Mouse (Mus musculus): ENCODE data around the gene Washc4. TPM values are rescaled to one million over a fixed set of nuclear protein-coding genes. Genes with fewer than 3 reads are reported as not detected.

The Washc4 gene
- total and polyA plus RNA-seq, 3 experiments = 2.3 to 61.5 (median 46.0) TPM

DNA sequence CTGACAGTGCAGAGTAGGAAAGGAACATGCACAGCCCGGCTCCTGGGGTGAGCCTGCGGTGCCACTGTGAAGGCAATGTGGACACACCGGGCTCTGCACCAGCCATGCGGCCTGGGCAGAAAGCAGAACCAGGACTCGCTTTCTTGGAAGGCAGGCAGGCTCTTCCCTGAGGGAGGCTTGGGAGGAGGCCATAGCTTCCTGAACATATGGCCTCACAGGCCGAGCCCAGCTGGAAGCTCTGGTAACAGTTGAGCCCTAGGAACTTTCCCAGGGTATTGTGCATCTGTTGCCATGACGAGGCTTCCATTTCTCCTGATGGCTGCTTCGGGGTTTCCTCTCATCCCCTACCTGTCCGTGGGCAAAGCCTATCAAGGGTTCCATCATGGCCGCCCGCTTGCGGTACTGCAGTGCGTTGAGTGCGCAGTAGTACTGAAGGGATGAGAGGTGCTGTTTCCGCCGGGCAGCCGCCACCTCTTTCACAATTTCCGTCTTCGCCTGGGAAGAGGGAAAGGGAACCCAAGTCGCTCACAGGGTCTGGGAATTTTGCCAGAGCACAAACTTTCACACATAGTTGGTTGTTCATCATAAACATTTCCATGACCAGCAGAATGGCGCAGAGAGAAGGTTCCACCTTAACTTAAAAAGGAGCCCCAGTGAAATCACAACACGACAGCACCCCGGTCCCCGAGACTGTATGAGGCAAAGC lies 77.0 kb downstream of the Washc4 start:
- Histone ChIP-seq H3K4me1 (ENCODE audit: insufficient read depth, low read depth, low read length) (no peaks in the 10 kb centered on the region; the same call in 1 of the 2 replicates), H3K27me3 (ENCODE audit: insufficient read depth, low read length) (peaks cover 36% of the 10 kb centered on the region), H3K36me3 (replicated peaks) (no peaks in the 10 kb centered on the region), H3K9me3 (replicated peaks) (no peaks in the 10 kb centered on the region), H3K4me3 (ENCODE audit: low read depth, low read length) (no peak overlapping the region)
- no peak for ATAC-seq (ENCODE audit: extremely low read depth, insufficient number of reproducible peaks, low FRiP score, poor library complexity, severe bottlenecking)
- DNase-seq (ENCODE audit: low spot score) = no peak
- TF ChIP-seq GATA2 (IDR thresholded peaks at IDR 0.05; ENCODE audit: borderline replicate concordance, low read depth, low read length) = no peak
- TF ChIP-seq TAL1 (conservative IDR thresholded peaks at IDR 0.05; ENCODE audit: low read depth, low read length) = no peak
- no peak for TF ChIP-seq GATA1 (IDR thresholded peaks at IDR 0.05; ENCODE audit: borderline replicate concordance, low read length)
- TF ChIP-seq POLR2AphosphoS5 (IDR thresholded peaks at IDR 0.05; ENCODE audit: insufficient replicate concordance, low read depth, low read length) = no peak
- TF ChIP-seq CTCF (IDR thresholded peaks at IDR 0.05; ENCODE audit: low read depth, low read length) = no peak

- TF ChIP-seq GATA2 (IDR thresholded peaks at IDR 0.05; ENCODE audit: borderline replicate concordance, low read depth, low read length) = no peak
- TF ChIP-seq POLR2AphosphoS5 (IDR thresholded peaks at IDR 0.05; ENCODE audit: insufficient replicate concordance, low read depth, low read length) = no peak
- TF ChIP-seq GATA1 (IDR thresholded peaks at IDR 0.05; ENCODE audit: borderline replicate concordance, low read length) = no peak
- TF ChIP-seq CTCF (IDR thresholded peaks at IDR 0.05; ENCODE audit: low read depth, low read length) = no peak
- no peak for TF ChIP-seq TAL1 (conservative IDR thresholded peaks at IDR 0.05; ENCODE audit: low read depth, low read length)
- Histone ChIP-seq H3K27me3 (ENCODE audit: insufficient read depth, low read length) (peaks cover 34% of the 10 kb centered on the region; the same call in 1 of the 2 replicates), H3K4me1 (ENCODE audit: insufficient read depth, low read depth, low read length) (no peaks in the 10 kb centered on the region), H3K9me3 (replicated peaks) (no peaks in the 10 kb centered on the region), H3K4me3 (ENCODE audit: low read depth, low read length) (no peak overlapping the region), H3K36me3 (replicated peaks) (no peaks in the 10 kb centered on the region)
- ATAC-seq (ENCODE audit: extremely low read depth, insufficient number of reproducible peaks, low FRiP score, poor library complexity, severe bottlenecking) (no peak), DNase-seq (ENCODE audit: low spot score) (no peak)
Observed at GRCm38 (mm10) chr10:83624065-83624464, 80.5 kb downstream of the Washc4 start.

DNA sequence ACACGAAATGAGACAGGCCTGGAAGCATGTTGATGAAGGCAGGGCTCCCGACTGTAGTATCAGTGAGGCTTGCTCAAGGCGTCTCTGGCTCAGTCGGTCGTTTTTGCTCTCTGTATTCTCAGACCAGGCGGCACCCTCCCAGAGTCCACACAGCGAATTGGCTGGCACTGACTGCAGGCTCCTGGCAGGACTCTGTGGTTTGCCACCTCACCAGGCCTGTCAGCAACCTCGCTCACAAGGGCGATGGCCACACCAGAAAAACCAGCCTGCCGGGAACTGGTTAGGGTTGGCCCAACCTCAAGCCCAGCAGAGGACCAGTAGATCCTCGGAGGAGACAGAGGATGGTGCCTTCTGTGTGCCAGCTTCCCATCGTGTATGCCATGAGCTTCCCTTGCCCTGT lies 81.3 kb downstream of the Washc4 start:
- no peaks in the 10 kb centered on the region for H3K9me3 ChIP-seq (replicated peaks)
- no peak overlapping the region for H3K4me3 ChIP-seq (ENCODE audit: low read depth, low read length)
- H3K4me1 ChIP-seq (ENCODE audit: insufficient read depth, low read depth, low read length) = no peaks in the 10 kb centered on the region
- H3K36me3 ChIP-seq (replicated peaks) = no peaks in the 10 kb centered on the region
- DNase-seq (ENCODE audit: low spot score) = no peak
- H3K27me3 ChIP-seq (ENCODE audit: insufficient read depth, low read length) = peaks cover 40% of the 10 kb centered on the region; the same call in 1 of the 2 replicates
- no peak for TF ChIP-seq GATA1 (IDR thresholded peaks at IDR 0.05; ENCODE audit: borderline replicate concordance, low read length)
- no peak for TF ChIP-seq POLR2AphosphoS5 (IDR thresholded peaks at IDR 0.05; ENCODE audit: insufficient replicate concordance, low read depth, low read length)
- no peak for TF ChIP-seq GATA2 (IDR thresholded peaks at IDR 0.05; ENCODE audit: borderline replicate concordance, low read depth, low read length)
- TF ChIP-seq CTCF (IDR thresholded peaks at IDR 0.05; ENCODE audit: low read depth, low read length) = no peak
- TF ChIP-seq TAL1 (conservative IDR thresholded peaks at IDR 0.05; ENCODE audit: low read depth, low read length) = no peak
- ATAC-seq (ENCODE audit: extremely low read depth, insufficient number of reproducible peaks, low FRiP score, poor library complexity, severe bottlenecking) = no peak

DNA sequence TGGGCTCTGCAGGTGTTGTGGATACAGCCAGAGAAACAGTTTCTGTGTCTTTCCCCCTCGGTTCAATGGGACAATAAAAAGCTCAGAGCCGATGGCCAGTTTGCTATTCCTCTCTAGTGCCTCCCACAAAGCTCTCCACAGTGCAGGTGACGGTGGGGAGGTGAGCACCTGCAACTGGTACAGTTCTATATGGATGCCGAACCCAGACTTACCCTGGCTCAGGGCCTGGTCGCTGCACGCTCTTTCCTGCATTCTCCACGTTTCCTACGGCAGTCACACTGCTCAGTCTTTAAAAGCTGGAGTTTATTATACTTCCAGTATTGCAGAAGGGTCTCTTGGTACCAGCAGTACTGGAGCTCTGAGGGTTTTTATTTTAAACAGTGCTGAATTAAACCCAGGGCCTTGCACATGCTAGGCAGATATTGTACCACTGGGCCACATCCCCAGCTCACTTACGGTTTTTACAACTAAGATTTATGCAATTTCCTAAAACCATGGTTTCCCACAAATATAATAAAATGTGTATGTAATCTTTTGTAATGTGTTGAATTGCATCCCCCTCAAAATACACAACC lies 83.6 kb downstream of the Washc4 start:
- Histone ChIP-seq H3K9me3 (replicated peaks) (no peaks in the 10 kb centered on the region), H3K27me3 (ENCODE audit: insufficient read depth, low read length) (peaks cover 43% of the 10 kb centered on the region), H3K4me1 (ENCODE audit: insufficient read depth, low read depth, low read length) (no peaks in the 10 kb centered on the region), H3K4me3 (ENCODE audit: low read depth, low read length) (no peak overlapping the region), H3K36me3 (replicated peaks) (no peaks in the 10 kb centered on the region)
- no peak for DNase-seq (ENCODE audit: low spot score)
- no peak for TF ChIP-seq GATA1 (IDR thresholded peaks at IDR 0.05; ENCODE audit: borderline replicate concordance, low read length)
- TF ChIP-seq POLR2AphosphoS5 (IDR thresholded peaks at IDR 0.05; ENCODE audit: insufficient replicate concordance, low read depth, low read length) = no peak
- TF ChIP-seq TAL1 (conservative IDR thresholded peaks at IDR 0.05; ENCODE audit: low read depth, low read length) = no peak
- TF ChIP-seq GATA2 (IDR thresholded peaks at IDR 0.05; ENCODE audit: borderline replicate concordance, low read depth, low read length) = no peak
- TF ChIP-seq CTCF (IDR thresholded peaks at IDR 0.05; ENCODE audit: low read depth, low read length) = no peak
- ATAC-seq (ENCODE audit: extremely low read depth, insufficient number of reproducible peaks, low FRiP score, poor library complexity, severe bottlenecking) = no peak

DNA sequence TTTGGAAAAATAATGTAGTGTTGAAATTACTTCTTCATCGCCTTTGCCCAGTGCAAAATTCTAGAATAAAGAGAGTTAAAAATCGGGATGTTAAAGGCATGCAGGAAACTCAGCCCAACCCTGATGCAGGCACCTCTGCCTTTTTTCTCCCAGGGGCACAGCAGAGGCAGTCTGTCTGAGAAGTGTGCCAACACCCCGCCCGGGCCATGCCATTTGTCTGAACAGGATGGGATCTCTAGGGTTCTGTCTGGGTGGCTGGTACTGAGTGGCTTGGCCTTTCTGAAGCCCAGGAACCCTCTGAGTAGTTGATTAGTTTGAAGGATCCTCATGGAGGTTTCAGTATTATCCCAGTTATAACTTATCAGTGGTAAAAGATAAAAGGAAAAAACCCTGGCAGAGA lies 84.7 kb downstream of the Washc4 start:
- no peak for TF ChIP-seq POLR2AphosphoS5 (IDR thresholded peaks at IDR 0.05; ENCODE audit: insufficient replicate concordance, low read depth, low read length)
- no peak for TF ChIP-seq GATA2 (IDR thresholded peaks at IDR 0.05; ENCODE audit: borderline replicate concordance, low read depth, low read length)
- no peak for TF ChIP-seq CTCF (IDR thresholded peaks at IDR 0.05; ENCODE audit: low read depth, low read length)
- no peak for TF ChIP-seq TAL1 (conservative IDR thresholded peaks at IDR 0.05; ENCODE audit: low read depth, low read length)
- TF ChIP-seq GATA1 (IDR thresholded peaks at IDR 0.05; ENCODE audit: borderline replicate concordance, low read length) = no peak
- peaks cover 51% of the 10 kb centered on the region for H3K27me3 ChIP-seq (ENCODE audit: insufficient read depth, low read length)
- DNase-seq (ENCODE audit: low spot score) = no peak
- no peak for ATAC-seq (ENCODE audit: extremely low read depth, insufficient number of reproducible peaks, low FRiP score, poor library complexity, severe bottlenecking)
- H3K4me3 ChIP-seq (ENCODE audit: low read depth, low read length) = no peak overlapping the region
- no peaks in the 10 kb centered on the region for H3K4me1 ChIP-seq (ENCODE audit: insufficient read depth, low read depth, low read length)
- no peaks in the 10 kb centered on the region for H3K9me3 ChIP-seq (replicated peaks)
- H3K36me3 ChIP-seq (replicated peaks) = no peaks in the 10 kb centered on the region

DNA sequence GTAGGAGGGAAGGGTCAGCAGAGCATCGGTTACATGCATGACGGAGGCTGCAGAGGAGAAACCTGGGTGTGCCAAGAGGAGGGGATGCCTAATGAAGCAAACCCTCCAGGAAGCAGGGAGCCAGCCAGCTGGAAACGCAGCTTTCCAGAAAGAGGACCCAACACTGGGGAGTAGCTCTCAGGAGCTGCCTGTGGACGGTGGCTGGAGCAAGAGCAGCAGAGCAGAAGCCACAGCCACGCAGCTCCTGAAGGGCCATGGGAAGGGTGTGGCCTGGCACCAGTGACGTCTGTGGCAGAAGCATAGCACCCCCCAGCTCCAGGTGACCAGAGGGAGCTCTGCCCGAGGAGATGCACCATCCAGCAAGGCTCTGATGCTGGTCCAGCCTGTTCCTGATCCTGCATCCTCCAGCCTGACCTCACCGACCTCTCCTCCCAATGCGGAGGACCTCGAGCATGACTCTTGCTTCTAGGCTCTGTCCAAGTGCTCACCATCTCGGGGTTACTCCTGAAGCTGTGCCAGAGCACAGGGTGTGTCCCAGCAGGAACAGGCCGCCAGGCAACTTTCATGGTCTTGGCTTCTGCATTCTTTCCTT lies 85.7 kb downstream of the Washc4 start:
- Histone ChIP-seq H3K4me3 (ENCODE audit: low read depth, low read length) (no peak overlapping the region), H3K27me3 (ENCODE audit: insufficient read depth, low read length) (peaks cover 48% of the 10 kb centered on the region), H3K4me1 (ENCODE audit: insufficient read depth, low read depth, low read length) (peaks cover 2% of the 10 kb centered on the region; the same call in 1 of the 2 replicates), H3K36me3 (replicated peaks) (no peaks in the 10 kb centered on the region), H3K9me3 (replicated peaks) (no peaks in the 10 kb centered on the region)
- DNase-seq (ENCODE audit: low spot score) = no peak
- TF ChIP-seq CTCF (IDR thresholded peaks at IDR 0.05; ENCODE audit: low read depth, low read length) (no peak), GATA2 (IDR thresholded peaks at IDR 0.05; ENCODE audit: borderline replicate concordance, low read depth, low read length) (no peak), TAL1 (conservative IDR thresholded peaks at IDR 0.05; ENCODE audit: low read depth, low read length) (no peak), POLR2AphosphoS5 (IDR thresholded peaks at IDR 0.05; ENCODE audit: insufficient replicate concordance, low read depth, low read length) (no peak), GATA1 (IDR thresholded peaks at IDR 0.05; ENCODE audit: borderline replicate concordance, low read length) (no peak)
- no peak for ATAC-seq (ENCODE audit: extremely low read depth, insufficient number of reproducible peaks, low FRiP score, poor library complexity, severe bottlenecking)
